Mouse (Mus musculus): ENCODE results near the gene Agrn. TPM values are rescaled to one million over a fixed set of nuclear protein-coding genes. Genes with fewer than 3 reads are reported as not detected.

Gene Agrn
- 33.7 and 46.7 TPM in 2 replicates for total RNA-seq (2021)
- long read RNA-seq, full-length matches to known transcripts: 1 of 27 reads
- long read RNA-seq, partial matches to known transcripts: 18 of 27 reads
- long read RNA-seq, other reads (novel, unspliced or antisense): 8 of 27 reads

- DNase-seq: peak; percentile 82
Measured at GRCm38 (mm10) chr4:156197131-156197828, at the start of gene Agrn. Gene Agrn (minus strand): TSS chr4:156197488.

- DNase-seq: no peak
Measured at GRCm38 (mm10) chr4:156236651-156237447, 39.6 kb upstream of the Agrn start.

- DNase-seq: peak; percentile 93
Measured at GRCm38 (mm10) chr4:156235808-156236533, 38.7 kb upstream of the Agrn start, which contains the start of gene Noc2l. Gene Noc2l (plus strand): TSS chr4:156236010.

GRCm38 (mm10) chr4:156235360-156235770 lies 38.1 kb upstream of the Agrn start:
- DNase-seq: no peak

- DNase-seq: peak; percentile 83
Measured at GRCm38 (mm10) chr4:156234701-156235213, 37.5 kb upstream of the Agrn start, which contains the start of gene Plekhn1. Gene Plekhn1 (minus strand): TSS chr4:156234857.

- DNase-seq: peak; percentile 50
Measured at GRCm38 (mm10) chr4:156234021-156234501, 36.8 kb upstream of the Agrn start.

GRCm38 (mm10) chr4:156228393-156229024 lies 31.2 kb upstream of the Agrn start:
- peak; percentile 50 for DNase-seq

GRCm38 (mm10) chr4:156227752-156228392 lies 30.6 kb upstream of the Agrn start:
- peak; percentile 24 for DNase-seq

GRCm38 (mm10) chr4:156224276-156224675 lies 27.0 kb upstream of the Agrn start:
- DNase-seq: no peak

- DNase-seq: no peak
Measured at GRCm38 (mm10) chr4:156219936-156220335, 22.6 kb upstream of the Agrn start.

- no peak for DNase-seq
Measured at GRCm38 (mm10) chr4:156217838-156218237, 20.6 kb upstream of the Agrn start.

- DNase-seq: no peak
Measured at GRCm38 (mm10) chr4:156217022-156217669, 19.9 kb upstream of the Agrn start.

- no peak for DNase-seq
Measured at GRCm38 (mm10) chr4:156216196-156216595, 18.9 kb upstream of the Agrn start.

GRCm38 (mm10) chr4:156215649-156216048 lies 18.4 kb upstream of the Agrn start, which contains the start of gene Perm1:
Gene Perm1 (plus strand): TSS chr4:156215868.
- DNase-seq: peak; percentile 84

- DNase-seq: no peak
Measured at GRCm38 (mm10) chr4:156213134-156213533, 15.8 kb upstream of the Agrn start.

GRCm38 (mm10) chr4:156209963-156210635 lies 12.8 kb upstream of the Agrn start:
- no peak for DNase-seq

- no peak for DNase-seq
Measured at GRCm38 (mm10) chr4:156208872-156209271, 11.6 kb upstream of the Agrn start.

GRCm38 (mm10) chr4:156203413-156204131 lies 6.3 kb upstream of the Agrn start:
- DNase-seq: peak; percentile 26

- peak; percentile 75 for DNase-seq
Measured at GRCm38 (mm10) chr4:156203001-156203412, 5.7 kb upstream of the Agrn start, which contains the start of gene AW011738. Gene AW011738 (plus strand): TSS chr4:156203304.
